Mouse (Mus musculus) intestine, embryonic 15.5 days (tissue): ENCODE data around the gene Ptpa. TPM values are rescaled to one million over a fixed set of nuclear protein-coding genes. Genes with fewer than 3 reads are reported as not detected.

Experiments used
- ATAC-seq: fragments of 200-750 bp; cut with Nextera tagmentation; 2 replicates; pipeline ENCODE4 v1.8.0; 2017; ENCODE audit warnings: moderate TSS enrichment, moderate library complexity
- H3K27ac ChIP-seq: fragments of 300-500 bp; sonication (generic); 2 replicates; pipeline ENCODE4 v1.5.1; 2015; ENCODE audit warnings: mild to moderate bottlenecking, inconsistent platforms
- H3K27me3 ChIP-seq: fragments of 300-500 bp; sonication (generic); replicated peaks from 2 replicates; pipeline ENCODE4 v1.6.1; 2015; ENCODE audit warnings: inconsistent platforms
- H3K36me3 ChIP-seq: fragments of 300-500 bp; sonication (generic); 2 replicates; pipeline ENCODE4 v1.6.1; 2015; ENCODE audit warnings: inconsistent platforms
- H3K4me1 ChIP-seq: fragments of 300-500 bp; sonication (generic); replicated peaks from 2 replicates; pipeline ENCODE4 v1.6.1; 2015; ENCODE audit warnings: inconsistent platforms
- H3K4me2 ChIP-seq: fragments of 300-500 bp; sonication (generic); replicated peaks from 2 replicates; pipeline ENCODE4 v1.6.1; 2015; ENCODE audit warnings: mild to moderate bottlenecking, inconsistent platforms
- H3K4me3 ChIP-seq: fragments of 300-500 bp; sonication (generic); replicated peaks from 2 replicates; pipeline ENCODE4 v1.5.1; 2015; ENCODE audit warnings: inconsistent platforms
- H3K9ac ChIP-seq: fragments of 300-500 bp; sonication (generic); 2 replicates; pipeline ENCODE4 v1.6.1; 2015; ENCODE audit warnings: inconsistent platforms
- H3K9me3 ChIP-seq: fragments of 300-500 bp; sonication (generic); 2 replicates; pipeline ENCODE4 v1.6.1; 2016; ENCODE audit warnings: inconsistent platforms
- WGBS: fragments of 180-500 bp; shearing (Covaris S2); methylation state at CpG from one replicate; pipeline ENCODE4 v1.1.7; 2015; 5-methylcytosine and 5-hydroxymethylcytosine counted together
- polyA plus RNA-seq: library from polyadenylated mRNA; unstranded; fragments of >200 nt; fragmentation: Nextera tagmentation; extraction: Ambion mirVana; gene quantifications from 2 replicates; pipeline ENCODE4 v1.2.1, GENCODE M21; 2015

Gene Ptpa
- polyA plus RNA-seq, 1 experiment from 2014 or later = 117 TPM

DNA sequence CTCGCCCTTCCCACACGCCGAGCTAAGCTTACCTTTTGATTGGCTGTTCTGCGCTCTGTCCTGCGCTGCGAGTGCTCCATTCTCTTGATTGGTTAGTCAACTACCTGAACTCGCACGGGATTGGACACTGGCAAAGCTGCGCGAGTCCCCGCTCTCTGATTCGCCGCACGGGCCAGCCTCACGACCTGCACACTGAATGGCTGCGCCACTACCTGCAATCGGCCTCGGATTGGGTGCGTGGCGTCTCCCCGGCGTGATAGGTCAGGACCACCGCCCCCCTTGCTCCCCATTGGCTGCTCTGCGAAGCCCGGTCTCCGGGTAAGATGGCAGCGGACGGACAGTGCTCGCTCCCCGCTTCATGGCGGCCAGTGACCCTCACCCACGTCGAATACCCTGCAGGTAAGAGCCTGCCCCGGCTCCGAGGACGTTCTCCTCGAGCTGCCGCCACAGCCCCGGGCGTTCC lies 23.7 kb upstream of the Ptpa start, which contains the start of gene Dolpp1:
TSS of gene Dolpp1 (plus strand) at position 141 of the 463 bp plus-strand sequence.
- H3K4me3 ChIP-seq = peak within 1 kb of the TSS; percentile 79
- peak; percentile 96 for ATAC-seq
- H3K27ac ChIP-seq = peak within 1 kb of the TSS; percentile 93
- H3K9ac ChIP-seq = peak within 1 kb of the TSS; percentile 74
- peaks cover 5% of the 10 kb centered on the region for H3K36me3 ChIP-seq
- no peaks in the 10 kb centered on the region for H3K9me3 ChIP-seq
- under 1% methylated on average over 40 of the region's 40 CpGs for WGBS
- H3K4me1 ChIP-seq = peaks cover 15% of the 10 kb centered on the region
- no peaks in the 10 kb centered on the region for H3K27me3 ChIP-seq
- peak within 1 kb of the TSS; percentile 82 for H3K4me2 ChIP-seq

DNA sequence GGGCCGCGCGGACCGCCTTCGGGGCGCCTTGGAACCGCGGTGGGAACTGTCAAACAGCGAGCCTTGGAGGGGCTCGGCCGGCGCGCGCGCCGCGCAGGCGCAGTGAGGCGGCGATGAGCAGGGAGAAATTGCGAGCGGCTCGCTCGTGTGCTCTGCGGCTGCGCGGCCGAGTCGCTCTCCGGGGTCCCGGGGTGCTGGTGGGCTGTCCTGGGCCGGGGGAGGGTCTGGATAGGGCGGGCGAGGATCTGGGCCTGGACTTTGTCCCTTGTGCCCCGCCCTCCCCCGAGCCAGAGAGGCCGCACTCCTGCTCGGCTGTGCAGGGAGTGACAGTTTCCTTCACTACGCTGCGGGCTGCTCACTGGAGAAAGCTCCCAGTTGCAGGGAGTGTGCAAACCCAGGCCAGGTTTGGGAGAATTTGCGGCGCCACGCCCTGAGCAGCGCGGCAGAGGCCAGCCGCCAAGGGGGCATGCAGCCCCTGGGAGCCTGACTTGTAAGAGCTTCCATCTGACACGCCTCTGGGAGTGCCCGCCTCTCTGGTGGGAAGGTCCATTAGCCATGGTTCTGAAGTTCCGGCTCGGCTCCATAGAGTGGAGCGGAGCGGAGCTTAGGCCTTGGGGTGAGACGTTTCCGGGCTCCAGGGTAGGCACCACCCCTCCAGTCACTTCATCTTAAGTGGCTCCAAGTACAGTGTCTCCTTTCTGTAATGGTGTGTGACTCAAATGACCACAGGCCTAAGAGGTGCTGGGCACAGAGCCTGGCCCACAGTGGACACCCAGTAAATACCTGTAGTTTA lies 23.1 kb upstream of the Ptpa start:
- ATAC-seq = peak; percentile 82
- peak overlapping the region; percentile 74 for H3K9ac ChIP-seq
- H3K9me3 ChIP-seq = no peaks in the 10 kb centered on the region
- under 1% methylated on average over 54 of the region's 54 CpGs for WGBS
- H3K4me1 ChIP-seq = peaks cover 15% of the 10 kb centered on the region
- peak overlapping the region; percentile 79 for H3K4me3 ChIP-seq
- no peaks in the 10 kb centered on the region for H3K27me3 ChIP-seq
- H3K27ac ChIP-seq = peak overlapping the region; percentile 93
- peak overlapping the region; percentile 82 for H3K4me2 ChIP-seq
- H3K36me3 ChIP-seq = peaks cover 8% of the 10 kb centered on the region

DNA sequence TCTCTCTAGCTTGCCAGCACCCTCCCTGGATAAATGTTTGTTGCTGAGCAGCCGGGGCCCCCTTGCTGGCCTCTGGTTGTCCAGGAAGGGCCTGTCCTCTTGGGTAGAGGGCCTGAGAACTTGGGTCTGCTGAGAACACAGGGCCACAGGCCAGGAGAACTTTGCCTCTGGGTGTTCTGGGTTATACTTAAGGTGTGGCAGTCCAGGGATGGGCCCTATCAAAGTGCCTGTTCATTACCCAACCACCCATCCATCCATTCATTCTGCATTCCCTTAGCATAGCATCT lies 22.5 kb upstream of the Ptpa start:
- peak overlapping the region; percentile 82 for H3K4me2 ChIP-seq
- no peaks in the 10 kb centered on the region for H3K27me3 ChIP-seq
- H3K4me3 ChIP-seq = peak overlapping the region; percentile 79
- peak overlapping the region; percentile 93 for H3K27ac ChIP-seq
- no peaks in the 10 kb centered on the region for H3K9me3 ChIP-seq
- H3K36me3 ChIP-seq = peaks cover 11% of the 10 kb centered on the region
- peak; percentile 5; the same call in 1 of the 2 replicates for ATAC-seq
- WGBS = 27% methylated on average over 1 of the region's 1 CpGs
- H3K4me1 ChIP-seq = peaks cover 15% of the 10 kb centered on the region
- peak overlapping the region; percentile 74 for H3K9ac ChIP-seq

DNA sequence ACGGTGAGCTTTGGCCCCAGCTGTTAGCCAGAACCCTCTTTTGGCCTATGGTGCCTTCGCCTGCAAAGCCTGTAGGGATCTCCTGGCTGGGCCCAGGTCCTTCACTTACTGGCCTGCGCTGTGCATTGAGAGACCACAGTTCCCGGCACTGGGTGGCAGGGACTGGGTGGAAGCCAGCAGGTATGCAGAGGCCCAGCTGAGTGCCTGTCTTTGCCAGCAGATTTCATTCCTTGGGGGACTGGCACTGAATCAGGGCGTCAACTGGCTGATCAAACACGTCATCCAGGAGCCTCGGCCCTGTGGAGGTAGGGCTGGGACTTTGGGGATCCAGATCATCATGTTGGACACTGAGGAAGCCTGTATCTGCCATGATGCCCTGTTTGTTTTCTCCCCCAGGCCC lies 20.1 kb upstream of the Ptpa start:
- Histone ChIP-seq H3K9ac (no peak overlapping the region), H3K36me3 (peaks cover 29% of the 10 kb centered on the region), H3K4me2 (no peak overlapping the region), H3K27ac (no peak overlapping the region), H3K9me3 (no peaks in the 10 kb centered on the region), H3K4me1 (peaks cover 15% of the 10 kb centered on the region), H3K4me3 (no peak overlapping the region), H3K27me3 (no peaks in the 10 kb centered on the region)
- 89% methylated on average over 7 of the region's 7 CpGs for WGBS
- no peak for ATAC-seq

DNA sequence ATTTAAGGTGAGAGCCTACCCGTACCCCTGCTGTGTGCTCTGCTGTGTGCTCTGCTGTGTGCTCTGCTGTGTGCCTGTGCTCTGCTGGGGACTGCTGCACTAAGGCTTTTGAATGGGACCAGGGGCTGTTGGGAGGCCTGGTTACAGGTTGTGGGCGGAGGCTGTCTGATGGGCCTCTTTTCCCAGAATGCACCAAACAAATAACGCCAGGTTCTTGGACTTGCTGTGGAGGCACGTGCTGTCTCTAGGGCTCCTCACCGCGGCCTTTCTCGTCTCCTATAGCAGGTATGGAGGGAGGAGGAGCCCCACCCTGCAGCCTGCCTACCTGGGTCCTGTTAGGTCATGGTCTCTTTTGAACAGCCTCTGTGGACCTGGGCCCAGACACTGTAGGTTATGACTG lies 19.6 kb upstream of the Ptpa start:
- WGBS = 78% methylated on average over 7 of the region's 7 CpGs
- Histone ChIP-seq H3K27ac (no peak overlapping the region), H3K4me3 (no peak overlapping the region), H3K9me3 (no peaks in the 10 kb centered on the region), H3K9ac (no peak overlapping the region), H3K4me2 (no peak overlapping the region), H3K27me3 (no peaks in the 10 kb centered on the region), H3K4me1 (peaks cover 15% of the 10 kb centered on the region), H3K36me3 (peaks cover 29% of the 10 kb centered on the region)
- ATAC-seq = no peak

DNA sequence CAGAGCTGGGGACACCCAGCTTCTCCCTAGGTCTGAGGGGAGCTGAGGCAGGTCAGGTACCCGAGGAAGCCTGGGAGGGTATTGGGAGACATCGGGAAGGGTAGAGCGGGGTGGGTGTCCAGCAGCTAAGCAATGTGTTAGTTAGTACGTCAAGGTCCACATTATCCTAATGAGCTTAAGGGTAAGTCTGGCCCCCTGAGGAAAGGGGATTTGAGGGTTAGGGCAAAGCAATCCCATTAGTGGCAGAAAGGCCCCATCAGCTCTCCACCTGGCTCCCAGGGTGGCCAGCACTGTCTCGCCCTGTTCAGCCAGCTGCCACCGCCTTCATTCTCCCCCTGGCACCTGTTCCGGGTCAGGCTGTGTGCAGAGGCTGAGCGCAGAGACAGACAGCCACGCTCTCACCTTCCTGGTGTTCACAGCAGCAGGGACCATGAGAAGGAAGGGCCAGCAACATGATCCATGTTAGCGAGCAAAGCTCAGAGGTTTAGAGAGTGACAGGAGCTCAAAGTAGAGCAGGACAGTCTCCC lies 17.8 kb upstream of the Ptpa start:
- Histone ChIP-seq H3K9me3 (no peaks in the 10 kb centered on the region), H3K4me1 (peaks cover 15% of the 10 kb centered on the region), H3K4me3 (no peak overlapping the region), H3K36me3 (peaks cover 29% of the 10 kb centered on the region), H3K27me3 (no peaks in the 10 kb centered on the region), H3K4me2 (no peak overlapping the region), H3K27ac (no peak overlapping the region), H3K9ac (no peak overlapping the region)
- WGBS = 88% methylated on average over 10 of the region's 10 CpGs
- no peak for ATAC-seq

DNA sequence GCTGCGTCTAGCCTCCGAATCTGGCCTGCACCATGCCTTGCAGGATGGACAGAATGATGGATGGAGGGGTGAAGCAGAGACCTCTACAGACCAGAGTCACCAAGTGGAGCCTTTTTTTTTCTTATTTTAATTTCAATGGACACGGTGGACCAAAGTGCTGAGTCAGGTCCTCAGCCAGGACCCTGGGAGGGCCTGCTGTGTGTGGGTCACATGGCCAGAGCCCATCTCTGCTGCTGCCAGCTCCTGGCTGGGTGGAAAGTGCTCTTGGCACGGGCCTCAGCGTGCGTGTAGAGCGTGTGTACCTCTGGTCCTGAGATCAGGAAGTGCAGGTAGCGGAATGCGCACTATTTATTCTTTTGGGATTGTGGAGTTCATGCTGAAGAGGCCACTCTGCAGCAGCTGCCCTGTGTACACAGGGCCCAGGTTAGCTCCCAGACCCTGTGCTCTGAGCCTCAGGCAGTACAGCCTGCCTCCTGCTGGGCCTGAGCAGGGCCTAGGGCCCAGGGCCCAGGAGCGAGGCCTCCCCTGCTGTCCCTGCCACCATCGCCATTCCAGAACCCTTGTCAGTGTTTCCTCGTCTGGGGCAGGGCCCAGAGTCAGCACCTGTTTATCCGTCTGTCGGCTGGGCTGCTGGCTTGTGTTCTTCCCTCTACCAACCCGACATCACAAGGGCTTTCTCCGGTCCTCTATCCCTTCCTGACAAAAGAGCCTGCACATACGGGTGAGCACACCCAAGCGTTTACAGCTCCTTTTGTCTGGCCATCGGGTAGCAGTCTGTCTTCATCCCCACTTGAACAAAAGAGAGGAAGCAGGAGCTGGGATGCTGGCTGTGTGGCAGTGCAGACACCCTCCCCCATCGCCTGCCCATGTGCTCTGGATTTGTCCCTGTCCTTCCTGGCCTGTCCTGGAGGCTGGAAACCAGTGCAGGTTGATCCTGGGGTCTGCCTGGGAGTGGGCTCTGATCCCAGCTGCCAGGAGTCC lies 16.4 kb upstream of the Ptpa start:
- H3K36me3 ChIP-seq = peaks cover 29% of the 10 kb centered on the region
- 62% methylated on average over 20 of the region's 20 CpGs for WGBS
- H3K4me1 ChIP-seq = peaks cover 6% of the 10 kb centered on the region; the same call in 1 of the 2 replicates
- H3K27me3 ChIP-seq = no peaks in the 10 kb centered on the region
- no peak overlapping the region for H3K9ac ChIP-seq
- H3K4me3 ChIP-seq = no peak overlapping the region
- ATAC-seq = no peak
- H3K4me2 ChIP-seq = no peak overlapping the region
- H3K27ac ChIP-seq = no peak overlapping the region
- no peaks in the 10 kb centered on the region for H3K9me3 ChIP-seq

DNA sequence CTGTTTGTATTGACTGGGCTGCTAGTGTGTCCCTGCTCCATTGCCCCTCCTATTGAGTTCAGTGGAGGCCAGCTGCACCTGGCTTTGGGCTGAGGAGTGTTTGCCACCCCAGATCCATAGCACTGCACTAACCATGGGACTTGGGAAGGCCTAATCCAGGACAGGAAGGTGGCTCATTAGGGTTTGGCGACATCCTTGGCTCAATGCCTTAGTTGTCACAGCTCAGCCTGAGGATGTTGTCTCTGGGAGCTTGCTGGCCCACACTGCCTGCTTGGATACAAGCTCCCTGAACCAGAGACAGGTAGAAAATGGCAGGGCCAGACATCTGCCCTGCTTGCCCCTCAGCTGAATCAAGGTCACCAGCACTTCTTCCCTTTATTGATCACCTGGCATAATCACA lies 14.3 kb upstream of the Ptpa start:
- Histone ChIP-seq H3K9ac (no peak overlapping the region), H3K27ac (no peak overlapping the region), H3K4me2 (no peak overlapping the region), H3K27me3 (no peaks in the 10 kb centered on the region), H3K36me3 (peaks cover 31% of the 10 kb centered on the region), H3K4me1 (no peaks in the 10 kb centered on the region), H3K9me3 (no peaks in the 10 kb centered on the region), H3K4me3 (no peak overlapping the region)
- WGBS = 63% methylated on average over 1 of the region's 1 CpGs
- ATAC-seq = no peak

DNA sequence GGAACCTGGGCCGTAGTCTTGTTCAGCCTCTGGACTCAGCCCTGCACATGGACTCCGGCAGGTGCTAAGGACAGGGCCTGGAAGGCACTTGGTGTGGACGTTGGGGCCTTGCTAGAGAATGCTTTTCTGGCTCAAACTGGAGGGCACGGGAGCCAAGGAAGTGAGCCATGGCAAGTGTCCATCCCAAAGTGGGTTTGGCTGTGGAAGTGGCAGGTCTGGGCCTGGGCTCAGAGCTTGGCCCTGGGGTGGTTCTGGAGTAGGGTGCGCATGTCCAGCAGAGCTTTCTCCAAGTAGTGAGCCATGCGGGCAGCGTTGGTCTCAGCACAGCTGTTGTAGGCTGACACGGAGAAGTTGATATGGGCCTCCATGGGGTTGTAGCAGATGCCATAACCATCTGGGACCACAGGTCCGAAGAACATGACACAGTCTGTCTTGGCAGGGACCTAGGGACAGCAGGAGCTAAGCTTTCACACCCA lies 13.4 kb upstream of the Ptpa start:
- peaks cover 28% of the 10 kb centered on the region; the same call in 1 of the 2 replicates for H3K36me3 ChIP-seq
- H3K4me1 ChIP-seq = no peaks in the 10 kb centered on the region
- no peak overlapping the region for H3K4me2 ChIP-seq
- H3K9me3 ChIP-seq = no peaks in the 10 kb centered on the region
- H3K27ac ChIP-seq = no peak overlapping the region
- no peaks in the 10 kb centered on the region for H3K27me3 ChIP-seq
- H3K4me3 ChIP-seq = no peak overlapping the region
- no peak overlapping the region for H3K9ac ChIP-seq
- no peak for ATAC-seq
- 90% methylated on average over 9 of the region's 9 CpGs for WGBS

DNA sequence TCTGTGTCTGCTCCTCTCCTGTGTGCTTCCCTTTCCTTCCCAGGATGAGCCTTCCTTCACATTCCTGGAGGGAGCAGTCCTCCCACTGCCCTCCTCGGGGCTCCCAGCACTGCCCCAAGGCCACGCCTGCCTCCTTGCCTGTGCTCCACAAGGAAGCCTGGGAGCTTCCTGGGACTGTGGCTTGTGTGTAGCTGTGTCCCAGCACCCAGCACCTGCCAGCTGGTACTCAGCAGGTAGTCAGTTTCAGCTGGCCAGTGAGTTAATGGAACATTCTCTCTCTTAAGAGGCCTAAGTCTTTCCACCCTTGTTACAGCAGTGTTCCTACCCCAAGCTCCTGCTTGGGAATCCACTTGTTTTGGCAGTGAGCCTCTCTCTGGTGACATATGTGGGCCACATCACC lies 13.0 kb upstream of the Ptpa start:
- no peak for ATAC-seq
- Histone ChIP-seq H3K36me3 (peaks cover 24% of the 10 kb centered on the region; the same call in 1 of the 2 replicates), H3K27ac (no peak overlapping the region), H3K9ac (no peak overlapping the region), H3K27me3 (no peaks in the 10 kb centered on the region), H3K4me1 (no peaks in the 10 kb centered on the region), H3K4me3 (no peak overlapping the region), H3K4me2 (no peak overlapping the region), H3K9me3 (no peaks in the 10 kb centered on the region)
- WGBS = 47% methylated on average over 2 of the region's 2 CpGs

DNA sequence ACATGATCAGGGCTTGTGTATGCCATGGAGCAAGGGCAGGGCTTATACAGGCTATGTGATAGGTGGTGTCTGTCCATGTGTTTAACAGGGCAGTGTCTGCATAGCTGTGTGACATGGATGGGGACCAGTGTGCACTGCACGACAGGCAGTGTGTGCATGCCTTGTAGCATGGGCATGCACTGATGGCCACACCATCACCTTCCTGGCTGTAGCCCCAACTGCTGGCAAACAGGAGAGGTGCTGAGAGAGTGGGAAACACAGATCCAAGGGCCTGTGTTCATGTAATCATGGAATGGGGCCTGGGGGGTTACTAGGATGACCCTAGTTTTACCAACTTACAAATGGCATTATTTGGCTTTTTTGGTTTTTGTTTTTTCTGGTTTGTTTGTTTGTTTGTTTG lies 12.0 kb upstream of the Ptpa start:
- Histone ChIP-seq H3K27ac (no peak overlapping the region), H3K36me3 (peaks cover 16% of the 10 kb centered on the region; the same call in 1 of the 2 replicates), H3K9ac (no peak overlapping the region), H3K27me3 (no peaks in the 10 kb centered on the region), H3K4me3 (no peak overlapping the region), H3K4me2 (no peak overlapping the region), H3K9me3 (no peaks in the 10 kb centered on the region), H3K4me1 (no peaks in the 10 kb centered on the region)
- ATAC-seq = no peak
- WGBS = 81% methylated on average over 1 of the region's 1 CpGs

DNA sequence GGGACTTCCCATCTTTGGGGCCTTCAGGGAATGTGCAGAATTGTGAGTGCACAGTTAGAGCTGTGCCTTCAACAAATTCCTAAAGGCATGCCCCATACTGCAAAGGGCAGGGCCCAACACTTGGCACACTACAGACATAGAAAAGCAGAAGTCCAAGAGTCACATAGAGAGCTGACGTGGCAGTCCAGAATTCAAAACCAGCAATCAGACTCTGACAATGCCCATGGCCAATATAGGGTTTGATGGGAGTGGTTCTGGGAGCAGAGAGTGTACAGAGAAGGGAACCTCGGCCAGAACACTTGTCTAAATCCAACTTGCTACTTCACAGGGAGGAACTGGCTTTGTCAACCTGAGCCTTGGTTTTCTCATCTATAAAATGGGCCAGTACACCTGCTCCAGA lies 8.6 kb upstream of the Ptpa start:
- Histone ChIP-seq H3K4me2 (no peak overlapping the region), H3K4me3 (no peak overlapping the region), H3K27ac (no peak overlapping the region), H3K36me3 (0 out of 2 replicates have a peak, but pooled peaks cover 3% of the 10 kb centered on the region), H3K9me3 (no peaks in the 10 kb centered on the region), H3K27me3 (no peaks in the 10 kb centered on the region), H3K9ac (no peak overlapping the region), H3K4me1 (no peaks in the 10 kb centered on the region)
- no peak for ATAC-seq
- 80% methylated on average over 2 of the region's 2 CpGs for WGBS
